Mouse (Mus musculus) cerebellum, adult 11-12 months (tissue): ENCODE results near the gene Sema3g.

Source experiments
- DNase-seq: peaks from one replicate; pipeline ENCODE4 v3.0.0; 2022

The Sema3g gene

DNA sequence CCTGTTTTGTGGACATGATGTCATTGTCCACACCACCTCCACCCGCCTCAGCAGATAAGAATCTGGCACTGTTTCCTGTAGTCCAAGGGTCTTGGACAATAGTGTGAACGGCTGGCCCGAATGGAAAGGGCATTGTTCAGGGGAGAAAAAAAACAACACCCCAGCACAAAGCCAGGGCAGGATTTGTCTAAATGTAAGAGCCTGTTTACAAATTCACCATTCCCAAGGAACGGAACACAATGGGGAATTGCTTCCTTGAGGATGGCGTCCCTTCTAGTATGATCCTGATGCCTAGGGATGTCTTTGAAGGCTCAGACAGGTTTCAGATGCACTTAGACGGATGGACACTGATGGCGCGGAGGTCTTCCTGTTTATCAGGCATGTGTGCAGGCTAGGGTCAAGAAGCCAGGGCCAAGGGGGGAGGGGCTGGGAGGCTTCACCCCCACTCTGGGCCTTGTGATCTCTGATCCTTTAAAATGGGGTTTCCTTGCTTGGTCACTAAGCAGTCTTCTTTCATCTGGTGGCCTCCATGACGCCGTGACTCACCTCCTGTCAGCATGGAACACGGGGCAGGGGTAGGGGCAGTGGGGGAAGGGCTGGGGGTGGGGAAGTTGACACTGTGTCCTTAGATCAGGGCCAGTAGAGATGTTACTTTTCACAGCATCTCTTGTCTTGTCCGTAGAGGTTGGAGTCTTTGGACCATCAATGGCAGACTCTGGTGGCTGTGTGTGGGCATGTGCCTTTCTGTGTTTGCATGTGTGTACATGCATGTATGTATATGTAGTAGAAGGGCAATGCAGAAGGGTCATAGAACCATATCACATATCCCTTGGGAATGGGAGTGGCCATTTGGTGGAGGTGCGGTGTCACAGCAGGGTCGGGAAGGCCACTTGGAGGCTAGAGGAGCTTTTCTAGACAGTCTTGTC is 15.7 kb downstream of the Sema3g start:
- no peak for DNase-seq

DNA sequence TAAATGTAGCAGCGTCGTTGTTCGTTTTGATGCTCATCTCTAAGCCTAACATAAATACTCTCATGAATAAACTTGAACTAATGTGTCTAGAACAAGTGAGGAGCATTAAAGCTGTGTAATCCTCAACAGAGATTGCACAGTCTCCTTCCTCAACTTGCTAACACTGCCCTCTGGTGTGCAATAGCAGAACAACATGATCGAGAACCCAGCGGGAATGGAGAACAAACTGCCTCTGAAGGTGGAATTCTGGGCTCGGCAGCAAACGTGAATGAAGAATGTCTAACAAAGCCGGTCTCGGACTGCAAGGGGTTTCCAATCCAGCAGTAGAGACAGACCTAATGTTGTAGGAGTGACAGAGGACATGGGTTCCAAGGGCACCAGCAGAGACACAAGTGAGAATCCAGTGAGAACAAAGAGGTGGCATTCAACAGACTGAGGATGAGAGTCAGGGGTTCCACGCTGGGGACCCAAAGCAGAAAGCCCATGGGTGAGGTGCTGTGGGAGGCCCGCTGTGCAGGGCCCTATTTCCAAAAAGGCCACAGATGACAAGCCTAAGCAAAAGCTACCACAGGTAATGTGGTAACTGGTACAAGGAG is 16.4 kb downstream of the Sema3g start:
- DNase-seq: peak; percentile 71

GRCm38 (mm10) chr14:31237101-31237882 is 19.6 kb downstream of the Sema3g start:
- no peak for DNase-seq

- DNase-seq: no peak
Observed at GRCm38 (mm10) chr14:31240528-31240927, 22.9 kb downstream of the Sema3g start.

DNA sequence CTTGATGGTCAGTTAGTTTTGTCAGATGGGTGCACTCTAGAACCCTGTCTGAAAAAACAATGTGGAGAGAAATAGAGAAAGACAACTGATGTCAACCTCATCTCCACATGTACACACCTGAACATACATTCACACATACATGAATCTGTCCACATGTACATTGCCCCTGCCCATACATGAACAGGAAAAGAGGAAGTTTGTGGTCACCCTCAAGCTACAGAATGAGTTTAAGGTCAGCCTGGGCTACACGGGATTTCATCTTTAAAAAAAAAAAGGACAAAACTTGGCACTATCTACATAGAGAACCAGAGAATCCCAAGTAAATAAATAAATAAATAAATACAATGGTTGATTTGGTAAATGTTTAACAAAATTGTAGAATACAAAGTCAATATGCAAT is 27.1 kb downstream of the Sema3g start:
- DNase-seq: no peak

DNA sequence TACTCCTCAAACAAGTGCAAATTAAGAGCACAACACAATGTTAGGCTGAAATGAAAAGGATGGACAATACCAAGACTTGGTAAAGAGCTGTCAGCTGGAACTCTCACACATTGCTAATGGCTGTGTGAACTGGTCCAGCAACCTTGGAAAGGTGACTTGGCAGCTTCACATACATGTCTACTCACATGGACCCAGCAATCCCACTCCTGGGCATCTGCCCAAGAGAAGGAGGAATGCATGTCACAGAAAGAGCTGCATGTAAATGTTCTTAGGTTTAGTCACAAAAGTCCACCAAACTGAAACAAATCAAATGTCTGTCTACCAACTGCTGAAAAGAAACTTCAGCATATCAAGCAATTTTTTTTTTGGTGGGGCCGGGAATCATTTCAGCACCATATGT is 28.3 kb downstream of the Sema3g start:
- no peak for DNase-seq

DNA sequence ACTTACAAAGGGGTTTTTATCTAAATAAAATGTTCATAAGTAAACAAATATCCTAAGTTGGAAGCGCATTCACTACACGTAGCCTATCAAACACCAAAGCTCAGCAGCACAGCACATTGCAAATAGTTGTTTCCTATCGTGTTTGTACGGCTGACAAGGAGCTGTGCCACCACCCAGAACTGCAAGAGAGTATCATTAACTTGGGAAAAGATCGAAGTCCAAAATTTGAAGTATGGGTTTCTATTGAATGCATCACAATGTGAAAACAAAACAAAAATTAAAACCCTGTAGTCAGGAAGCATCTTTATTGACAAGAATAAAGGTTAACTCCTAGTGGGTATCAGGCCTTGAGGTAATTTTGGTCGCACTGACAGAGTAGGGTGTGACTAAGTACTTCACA is 30.7 kb downstream of the Sema3g start:
- no peak for DNase-seq

DNA sequence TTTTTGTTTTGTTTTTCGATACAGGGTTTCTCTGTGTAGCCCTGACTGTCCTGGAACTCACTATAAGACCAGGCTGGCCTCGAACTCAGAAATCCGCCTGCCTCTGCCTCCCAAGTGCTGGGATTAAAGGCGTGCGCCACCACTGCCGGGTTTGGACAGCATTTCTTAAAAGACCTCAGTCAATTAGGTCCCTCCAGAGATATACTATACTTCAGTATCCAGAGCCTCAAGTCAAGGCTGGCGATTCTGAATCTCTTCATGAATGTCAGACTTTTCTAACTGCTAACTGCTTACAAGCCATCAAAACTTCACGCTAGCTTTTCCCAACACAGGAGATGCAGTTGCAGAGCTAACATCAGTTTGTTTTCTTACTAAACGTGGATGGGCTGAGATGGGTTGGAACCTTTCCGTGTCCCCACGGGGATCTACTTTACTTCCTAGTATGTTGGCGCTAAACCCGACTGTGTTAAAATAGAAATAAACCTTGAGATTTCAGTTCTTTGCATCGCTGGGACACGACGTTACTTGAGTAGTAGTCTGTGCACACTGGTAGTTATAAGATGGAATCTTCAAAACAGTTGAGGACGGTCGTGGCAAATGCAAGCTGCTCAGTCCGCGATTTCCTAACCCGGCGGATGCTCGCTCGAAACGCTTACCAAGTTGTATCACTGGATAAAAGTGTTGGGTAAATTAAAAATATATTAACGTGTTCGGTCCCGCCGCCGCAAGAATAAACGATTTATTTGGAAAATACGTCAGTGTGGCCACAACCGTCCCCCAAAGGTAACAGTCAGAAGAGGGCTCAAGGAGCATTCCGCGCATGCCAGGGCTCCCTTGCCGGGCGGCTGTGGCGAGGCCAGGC is 32.8 kb downstream of the Sema3g start:
- no peak for DNase-seq

DNA sequence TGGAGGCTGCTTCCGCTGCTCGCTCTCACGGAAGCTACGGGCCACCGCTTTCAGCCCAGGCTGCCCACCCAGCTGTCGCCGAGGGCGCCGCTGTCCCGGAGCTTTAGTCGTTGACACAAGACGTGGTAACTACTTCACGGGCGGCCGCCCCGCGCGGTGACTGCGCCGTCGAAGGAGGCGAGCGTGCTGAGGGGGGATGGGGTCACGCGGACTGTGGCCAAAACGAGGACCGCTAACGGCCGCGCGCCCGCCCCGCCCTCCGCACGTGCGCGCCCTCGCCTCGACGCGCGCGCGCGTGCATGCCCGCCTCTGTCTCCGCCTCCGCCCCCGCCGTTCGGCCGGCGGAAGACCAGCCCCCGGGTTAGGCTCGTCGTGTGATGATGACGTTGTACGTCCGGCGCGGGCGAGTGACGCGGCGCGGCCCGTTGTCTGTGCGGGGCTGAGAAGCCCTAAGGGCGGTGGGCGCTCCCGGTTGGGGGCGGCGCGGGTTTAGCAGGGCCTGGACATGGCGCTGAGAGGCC is 33.5 kb downstream of the Sema3g start, which contains the start of the genes Phf7 and Bap1:
TSS of gene Phf7 (minus strand) at position 234 of the 521 bp plus-strand sequence.
TSS of gene Bap1 (plus strand) at position 367 of the 521 bp plus-strand sequence.
- DNase-seq: peak; percentile 94

- DNase-seq: no peak
Observed at GRCm38 (mm10) chr14:31251626-31252025, 34.0 kb downstream of the Sema3g start.

DNA sequence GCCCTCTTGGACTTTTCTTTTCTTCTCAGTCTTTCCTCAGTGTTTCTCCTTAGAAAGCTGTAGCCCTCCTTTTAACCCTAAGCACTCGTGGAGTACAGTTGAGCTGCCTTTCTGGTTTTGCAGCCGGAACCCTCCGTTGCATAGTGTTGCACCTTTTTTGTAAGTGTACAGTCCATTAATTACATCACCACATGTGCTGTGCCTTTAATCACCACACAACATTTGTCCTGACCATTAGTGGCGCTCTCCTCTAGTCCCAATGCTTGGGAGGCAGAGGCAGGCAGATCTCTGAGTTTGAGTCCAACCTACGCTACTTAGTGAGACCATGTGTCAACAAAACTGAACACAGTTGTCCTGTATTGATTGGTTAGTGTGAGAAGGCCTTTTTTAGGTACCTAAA is 34.4 kb downstream of the Sema3g start:
- DNase-seq: no peak

GRCm38 (mm10) chr14:31258476-31259050 is 40.9 kb downstream of the Sema3g start:
- no peak for DNase-seq

- no peak for DNase-seq
Observed at GRCm38 (mm10) chr14:31260374-31260773, 42.7 kb downstream of the Sema3g start.

GRCm38 (mm10) chr14:31260932-31261331 is 43.3 kb downstream of the Sema3g start:
- no peak for DNase-seq

- DNase-seq: no peak
Observed at GRCm38 (mm10) chr14:31267649-31268048, 50.0 kb downstream of the Sema3g start.

DNA sequence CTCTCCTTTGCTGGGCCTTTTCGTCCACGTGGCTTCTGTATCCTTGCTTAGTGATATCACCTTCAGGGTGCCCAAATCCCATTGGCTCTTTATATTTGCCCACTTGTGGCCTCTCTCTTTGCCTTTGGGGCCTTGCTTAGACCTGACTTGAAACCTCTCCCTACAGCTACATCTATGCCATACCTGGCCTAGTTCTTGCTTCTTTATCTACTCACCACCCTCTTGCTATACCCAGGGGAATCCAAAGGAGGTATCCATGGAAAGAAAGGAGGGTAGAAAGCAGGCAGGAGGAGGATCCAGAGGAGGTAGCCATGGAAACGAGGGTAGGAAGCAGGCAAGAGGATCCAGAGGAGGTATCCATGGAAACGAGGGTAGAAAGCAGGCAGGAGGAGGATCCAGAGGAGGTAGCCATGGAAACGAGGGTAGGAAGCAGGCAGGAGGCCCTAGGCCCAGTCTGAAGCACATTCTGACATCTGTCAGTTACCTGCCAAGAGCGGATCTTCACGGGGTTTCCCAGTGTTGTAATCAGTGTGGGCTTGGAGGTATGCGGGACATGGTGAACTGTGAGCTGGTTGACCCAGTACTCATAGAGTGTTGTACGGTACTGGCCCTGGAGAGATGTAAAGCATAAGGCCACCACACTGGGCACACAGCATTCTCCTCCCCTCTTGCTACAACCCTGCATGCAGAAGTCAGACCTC is 50.8 kb downstream of the Sema3g start:
- no peak for DNase-seq

- no peak for DNase-seq
Observed at GRCm38 (mm10) chr14:31269456-31270100, 51.9 kb downstream of the Sema3g start.

DNA sequence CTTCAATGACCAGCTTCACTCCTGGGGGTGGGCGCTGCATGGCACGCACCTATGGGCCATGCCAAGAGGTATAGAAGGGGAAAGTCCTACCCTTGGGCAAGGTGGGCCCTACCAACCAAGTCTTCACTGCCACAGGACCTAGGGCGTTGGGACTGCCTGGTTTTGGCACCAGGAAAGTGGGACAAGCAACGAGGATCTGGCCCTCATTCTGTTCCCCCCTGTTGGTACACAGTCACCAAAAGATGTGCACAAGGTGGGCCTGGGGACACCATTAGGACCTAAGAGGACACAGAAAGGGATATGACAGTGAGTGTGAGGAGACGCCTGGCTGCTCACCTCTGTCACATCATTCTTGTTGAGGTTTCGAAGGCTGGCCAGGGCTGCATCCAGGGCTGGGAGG is 53.5 kb downstream of the Sema3g start:
- DNase-seq: no peak

- peak; percentile 48 for DNase-seq
Observed at GRCm38 (mm10) chr14:31272164-31272563, 54.5 kb downstream of the Sema3g start.
